Mouse (Mus musculus) CH12F3 (cell line): ENCODE measurements around the gene Rnf44.

Source experiments
- in situ Hi-C: fragments of 300-500 bp; cut with MboI; formaldehyde crosslinking; loops from 2 replicates; pipeline ENCODE4 v1.14.3; 2020; ENCODE audit warnings: low sequenced_read_pairs

Rnf44 gene

GRCm38 (mm10) chr13:54693558-54694347 lies at the start of gene Rnf44:
TSS of gene Rnf44 (minus strand) at chr13:54693907.
- in situ Hi-C loops, result no loop called here

GRCm38 (mm10) chr13:54738213-54738601 lies 44.5 kb upstream of the Rnf44 start:
- in situ Hi-C loops, result no loop called here

- in situ Hi-C loops, result no loop called here
Observed at GRCm38 (mm10) chr13:54737488-54738212, 43.9 kb upstream of the Rnf44 start.

- in situ Hi-C loops, result no loop called here
Observed at GRCm38 (mm10) chr13:54736931-54737330, 43.2 kb upstream of the Rnf44 start.

DNA sequence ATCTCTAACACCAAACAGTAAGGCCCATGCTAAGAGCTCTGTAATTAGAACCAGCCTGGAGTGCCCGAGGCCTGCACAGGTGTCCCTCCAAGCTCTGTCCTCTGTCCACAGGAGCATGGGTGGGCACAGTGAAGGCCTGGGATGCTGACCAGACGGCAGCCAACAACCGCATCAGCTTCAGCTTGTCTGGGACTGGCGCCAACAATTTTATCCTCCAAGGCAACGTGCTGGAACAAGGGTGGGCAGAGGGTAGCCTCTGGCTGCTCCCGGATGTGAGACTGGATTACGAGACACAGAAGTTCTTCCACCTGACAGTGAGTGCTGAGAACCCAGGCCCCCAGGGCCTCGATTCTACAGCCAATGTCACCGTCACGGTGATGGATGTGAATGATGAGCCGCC lies 32.4 kb upstream of the Rnf44 start:
- in situ Hi-C loops, result no loop called here

- in situ Hi-C loops, result loop anchor here (5.0 kb wide), 1 partner anchor 59 kb away; the partner anchor contains the start of gene Eif4e1b
Observed at GRCm38 (mm10) chr13:54723143-54723542, 29.4 kb upstream of the Rnf44 start.

DNA sequence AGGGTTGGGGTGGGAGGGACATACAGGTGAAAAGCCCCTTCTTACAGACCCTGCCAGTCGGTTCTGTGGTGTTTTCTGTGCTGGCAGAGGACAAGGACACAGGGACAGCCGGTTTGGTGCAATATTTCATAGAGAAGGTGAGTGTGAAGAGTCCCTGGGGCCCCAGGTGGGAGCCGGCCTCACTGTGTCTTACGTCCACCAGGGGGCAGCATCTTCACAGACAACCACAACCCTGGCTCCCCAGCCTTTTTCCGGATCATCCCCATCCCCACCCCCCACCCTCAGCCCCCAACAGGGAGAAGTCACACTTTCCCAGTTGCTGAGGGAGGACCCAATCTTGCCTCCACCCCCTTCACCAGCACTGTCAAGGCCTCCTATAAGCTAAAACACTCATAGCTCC lies 23.2 kb upstream of the Rnf44 start:
- in situ Hi-C loops, result no loop called here

- in situ Hi-C loops, result no loop called here
Observed at GRCm38 (mm10) chr13:54714996-54715395, 21.3 kb upstream of the Rnf44 start.

DNA sequence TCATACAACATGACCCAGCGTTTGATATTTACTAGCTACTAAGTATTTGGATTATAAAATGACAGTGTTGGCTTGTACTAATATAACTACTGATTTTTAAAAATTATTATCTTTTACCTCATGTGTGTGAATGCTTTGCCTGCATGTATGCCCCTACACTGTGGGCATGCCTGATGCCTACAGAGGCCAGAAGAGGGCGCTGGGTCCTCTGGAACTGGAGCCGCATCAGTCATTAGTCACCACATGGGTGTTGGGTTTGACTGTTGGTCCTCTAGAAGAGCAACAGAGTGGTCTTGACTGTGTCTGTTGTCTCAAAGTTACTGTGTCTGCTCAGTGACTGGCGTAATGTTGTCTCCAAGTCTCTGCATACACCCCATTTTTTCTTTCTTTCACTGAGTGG lies 20.7 kb upstream of the Rnf44 start:
- in situ Hi-C loops, result no loop called here

- in situ Hi-C loops, result no loop called here
Observed at GRCm38 (mm10) chr13:54710866-54711265, 17.2 kb upstream of the Rnf44 start.

DNA sequence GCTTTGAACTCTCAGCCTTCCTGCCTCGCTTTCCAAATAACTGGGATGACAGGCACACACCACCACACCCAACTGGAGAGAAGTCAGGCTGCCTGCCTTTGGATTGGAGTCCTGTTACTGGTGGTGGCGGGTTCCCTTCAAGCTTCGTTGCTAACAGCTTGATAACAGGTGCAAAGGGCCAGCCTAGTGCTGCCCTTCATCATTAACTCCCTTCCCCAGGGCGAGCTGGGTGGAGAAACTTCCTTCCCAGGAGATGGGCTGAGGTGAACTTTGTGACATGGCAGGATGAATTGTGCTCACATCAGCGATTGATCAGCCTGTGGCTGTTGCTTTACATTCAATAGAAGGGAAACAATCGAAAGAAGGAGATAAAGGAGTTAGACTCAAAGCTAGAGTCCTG lies 11.2 kb upstream of the Rnf44 start:
- in situ Hi-C loops, result no loop called here

DNA sequence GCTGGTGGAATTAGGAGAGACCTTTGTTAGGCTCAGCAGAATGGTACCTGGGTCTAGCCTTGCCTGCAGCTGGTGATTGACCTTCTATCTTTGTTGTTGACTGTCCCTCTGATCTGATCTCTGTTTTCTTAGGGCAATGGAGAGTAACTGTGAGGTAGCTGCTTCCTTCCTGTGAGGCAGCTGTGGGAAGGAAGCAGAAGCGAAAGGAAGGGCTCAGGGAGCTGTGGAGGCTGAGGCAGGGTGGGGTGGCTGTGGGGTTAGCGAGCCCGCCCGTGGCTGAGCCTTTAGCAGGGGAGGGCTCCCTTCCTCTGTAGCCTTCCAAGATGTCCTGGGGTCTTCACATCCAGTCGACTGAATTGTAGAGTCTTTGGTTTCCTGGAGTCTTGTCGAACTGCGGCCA lies 8.8 kb upstream of the Rnf44 start:
- in situ Hi-C loops, result no loop called here

GRCm38 (mm10) chr13:54701243-54701642 lies 7.5 kb upstream of the Rnf44 start, which contains the start of gene Cdhr2:
TSS of gene Cdhr2 (plus strand) at chr13:54701461.
- in situ Hi-C loops, result no loop called here

DNA sequence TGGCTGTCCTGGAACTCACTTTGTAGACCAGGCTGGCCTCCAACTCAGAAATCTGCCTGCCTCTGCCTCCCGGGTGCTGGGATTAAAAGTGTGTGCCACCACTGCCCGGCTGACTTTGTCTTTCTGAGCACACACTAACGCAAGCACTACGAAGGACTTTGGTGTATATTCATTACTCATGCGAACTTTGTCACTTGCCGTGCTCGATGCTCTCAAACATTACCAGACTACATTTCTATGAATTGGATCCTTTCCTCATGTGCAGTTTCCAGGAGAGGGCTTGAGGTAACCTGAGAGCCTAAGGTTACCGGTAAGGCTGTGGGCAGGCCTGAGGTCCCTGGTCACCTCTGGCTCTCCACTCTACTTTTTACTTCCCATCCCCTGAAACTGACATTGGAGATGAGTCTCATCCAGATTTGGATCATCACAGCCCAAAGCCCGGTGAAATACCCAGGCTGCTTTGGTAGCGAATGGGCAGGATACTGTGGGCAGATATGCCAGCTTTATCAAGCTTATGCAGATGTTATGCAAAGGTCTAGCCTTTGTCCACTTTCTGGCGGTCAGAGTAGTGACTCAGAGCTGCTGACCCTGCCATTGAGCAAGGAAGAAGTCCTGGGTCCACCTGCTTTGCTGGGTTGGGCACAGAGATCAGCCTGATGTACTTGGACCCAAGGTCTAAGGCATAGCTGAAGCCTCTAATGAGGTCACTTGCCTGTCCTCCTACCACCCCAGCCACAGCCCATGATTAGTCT lies 1.9 kb upstream of the Rnf44 start:
- in situ Hi-C loops, result no loop called here

- in situ Hi-C loops, result no loop called here
Observed at GRCm38 (mm10) chr13:54694348-54695060, 797 bp upstream of the Rnf44 start.

DNA sequence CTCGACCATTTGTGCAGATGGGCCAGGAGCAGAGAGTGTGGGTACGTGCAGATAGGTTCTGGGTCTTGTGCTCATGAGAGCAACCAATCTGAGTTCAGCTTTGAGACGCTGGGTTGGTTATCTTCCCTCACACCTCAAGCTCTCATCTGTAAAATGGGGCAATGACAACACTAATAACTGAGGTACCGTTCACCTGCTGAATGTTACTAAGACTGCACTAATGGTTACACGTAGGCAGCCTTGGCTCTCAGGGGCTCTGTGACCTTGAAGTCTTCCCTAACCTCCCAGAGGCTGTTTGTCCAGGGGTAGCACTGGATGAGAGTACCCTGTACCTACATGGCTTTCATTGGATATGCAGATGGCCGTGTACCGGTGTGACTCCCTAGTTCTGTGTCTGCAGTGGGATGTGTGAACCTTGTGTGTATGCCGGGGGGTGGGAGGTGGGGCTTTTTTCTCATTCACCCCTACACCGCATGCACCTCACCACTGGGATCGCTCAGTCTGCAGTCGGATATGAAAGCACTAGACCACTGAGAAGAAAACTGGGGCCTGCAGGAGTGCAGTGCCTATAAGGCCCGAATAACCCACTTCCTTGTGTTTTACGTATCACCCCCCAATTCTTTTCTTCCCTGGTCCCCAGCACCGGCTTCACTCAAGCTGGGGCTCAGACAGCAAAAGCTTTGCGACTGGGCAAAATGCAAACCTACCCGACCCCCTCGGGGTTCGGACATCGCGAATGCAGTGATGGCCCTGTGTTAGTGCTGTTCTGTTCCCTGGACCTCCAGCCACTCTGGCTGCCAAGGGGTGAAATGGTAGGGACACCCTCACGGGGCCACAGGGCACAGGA lies 773 bp downstream of the Rnf44 start:
- in situ Hi-C loops, result no loop called here

- in situ Hi-C loops, result no loop called here
Observed at GRCm38 (mm10) chr13:54691737-54692136, 2.0 kb downstream of the Rnf44 start.

GRCm38 (mm10) chr13:54690151-54690740 lies 3.5 kb downstream of the Rnf44 start:
- in situ Hi-C loops, result no loop called here

DNA sequence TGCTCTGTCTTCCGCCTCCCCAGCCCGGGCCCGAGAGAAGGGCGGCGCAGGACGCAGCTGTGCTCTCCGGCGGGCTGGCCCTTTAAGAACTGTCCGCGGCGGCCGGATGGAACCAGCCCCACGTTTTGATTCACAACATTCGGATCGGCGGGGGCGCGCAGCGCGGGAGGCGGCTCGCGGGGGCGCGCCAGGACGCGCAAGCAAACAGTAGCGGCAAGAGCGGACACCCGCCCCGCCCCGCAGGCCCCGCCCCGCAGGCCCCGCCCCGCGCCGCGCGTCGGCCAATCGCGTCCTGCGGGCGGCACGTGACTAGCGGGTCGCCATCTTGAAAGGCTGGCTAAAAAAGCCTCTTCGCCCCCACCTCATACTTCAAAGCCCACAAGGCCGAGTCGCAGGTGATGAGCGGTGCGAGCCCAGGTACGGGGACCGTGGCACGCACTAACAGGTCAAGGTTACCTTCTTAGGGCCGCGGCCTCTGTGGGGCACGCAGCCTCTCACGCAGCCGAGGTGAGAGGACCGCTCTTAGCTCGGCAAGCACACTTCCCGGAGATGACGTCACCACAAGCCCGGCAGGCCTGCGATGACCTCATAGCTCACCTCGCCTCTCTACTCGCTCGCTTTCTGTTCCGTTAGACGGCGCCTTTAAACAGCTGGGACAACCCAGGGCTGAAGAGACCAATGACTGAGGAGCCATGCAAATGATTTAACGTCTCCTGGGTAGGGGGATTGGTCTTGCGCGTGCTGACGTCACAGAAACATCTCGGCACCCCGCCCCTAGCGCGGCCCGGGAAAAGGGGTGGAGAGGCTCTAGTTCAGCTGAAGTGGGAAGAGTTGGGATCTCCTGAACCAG lies 5.9 kb downstream of the Rnf44 start:
- in situ Hi-C loops, result no loop called here
